Mouse (Mus musculus): ENCODE results near the gene Rnasel.
"Not testable (repeated sequence)": the region's sequence is repeated elsewhere in the genome, so short reads cannot be mapped to it uniquely, and the experiment has no call there.

Rnasel gene

DNA sequence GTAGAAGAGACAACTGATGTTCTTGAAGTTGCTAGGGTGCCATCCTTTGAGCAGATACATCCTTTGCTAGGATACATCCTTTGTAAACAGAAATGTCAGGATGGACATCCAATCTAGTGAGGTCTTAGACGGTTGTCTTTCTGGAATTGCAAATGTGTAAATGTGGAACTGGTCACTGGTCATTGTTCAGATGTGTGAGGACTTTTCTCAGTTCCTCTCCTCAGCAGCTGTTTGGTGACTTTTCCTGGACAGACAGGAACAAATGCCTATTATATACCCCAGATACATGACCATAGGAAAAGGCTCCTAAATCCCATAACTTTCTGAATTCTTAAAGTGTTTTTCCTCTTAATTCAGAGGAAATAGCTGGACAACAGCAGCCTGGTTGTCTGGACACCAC lies 18.1 kb downstream of the Rnasel start:
- DNase-seq (ENCODE audit: inconsistent age in 2 of 2, low spot score in 1 of 2): no peak

DNA sequence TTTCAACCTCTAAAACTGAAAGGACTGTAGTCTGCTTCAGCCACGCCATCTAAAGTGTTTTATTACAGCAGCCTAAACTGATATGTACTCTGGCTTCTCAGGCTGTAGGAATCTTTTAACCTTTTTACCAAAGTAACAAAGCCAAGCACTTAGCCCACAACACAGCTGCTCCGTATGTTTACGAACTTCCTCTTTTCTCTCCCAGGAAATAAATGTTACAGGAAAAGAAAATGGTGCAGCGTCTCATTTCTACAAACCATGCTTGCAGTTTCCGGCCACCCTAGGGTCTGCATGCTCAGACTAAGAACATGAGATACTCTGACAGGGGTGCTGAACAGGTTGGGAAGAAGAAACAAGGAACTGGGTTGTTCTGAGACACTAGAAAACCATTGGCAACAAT lies 19.2 kb downstream of the Rnasel start:
- DNase-seq (ENCODE audit: inconsistent age in 2 of 2, low spot score in 1 of 2): no peak

- DNase-seq (ENCODE audit: inconsistent age in 2 of 2, low spot score in 1 of 2): not testable (repeated sequence)
Observed at GRCm38 (mm10) chr1:153769571-153769970, 20.3 kb downstream of the Rnasel start.

- no peak for DNase-seq (ENCODE audit: inconsistent age in 2 of 2, low spot score in 1 of 2)
Observed at GRCm38 (mm10) chr1:153769998-153770775, 21.0 kb downstream of the Rnasel start.

DNA sequence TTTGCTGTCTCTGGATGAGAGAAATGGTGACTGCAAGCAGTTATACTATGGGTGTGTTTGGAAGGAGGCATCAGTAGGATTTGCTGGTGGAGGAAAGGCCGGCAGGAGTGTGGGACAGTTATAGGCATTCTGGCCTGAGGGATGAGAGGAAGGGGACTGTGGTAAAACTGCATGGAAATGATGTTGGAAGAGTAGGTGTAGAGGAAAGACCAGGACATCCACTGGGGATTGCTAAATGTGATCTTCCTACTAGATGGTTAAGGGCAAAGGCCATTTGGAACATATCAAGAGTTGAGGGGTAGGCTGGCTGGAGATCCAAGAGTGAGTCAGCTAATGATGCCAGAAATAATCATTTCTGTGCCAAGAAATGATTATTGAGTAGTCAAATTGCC lies 21.5 kb downstream of the Rnasel start:
- DNase-seq (ENCODE audit: inconsistent age in 2 of 2, low spot score in 1 of 2): peak in 1 of 2 experiments; percentile 30

DNA sequence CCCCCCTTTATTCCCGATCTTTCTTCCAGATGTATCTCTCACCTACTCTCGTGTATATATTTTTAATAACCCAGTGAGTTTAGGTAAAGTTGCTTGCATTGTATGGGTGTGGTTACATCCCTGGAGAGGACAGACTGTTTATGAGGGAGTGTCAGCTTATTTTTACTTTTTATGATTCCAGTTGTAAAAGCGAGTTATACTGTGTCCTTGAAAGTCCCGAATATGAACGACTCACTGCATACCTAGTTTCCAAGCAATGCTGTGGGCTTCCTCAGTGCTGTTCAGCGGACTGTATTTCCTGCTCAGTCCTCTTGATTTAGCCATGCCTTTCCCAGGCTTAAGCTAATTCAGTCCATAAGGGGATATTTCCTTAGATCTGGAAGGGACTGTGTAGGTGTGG lies 25.9 kb downstream of the Rnasel start:
- DNase-seq (ENCODE audit: inconsistent age in 2 of 2, low spot score in 1 of 2): no peak

GRCm38 (mm10) chr1:153776257-153776656 lies 27.0 kb downstream of the Rnasel start:
- DNase-seq (ENCODE audit: inconsistent age in 2 of 2, low spot score in 1 of 2): no peak

GRCm38 (mm10) chr1:153778205-153778604 lies 29.0 kb downstream of the Rnasel start:
- no peak for DNase-seq (ENCODE audit: inconsistent age in 2 of 2, low spot score in 1 of 2)

- no peak for DNase-seq (ENCODE audit: inconsistent age in 2 of 2, low spot score in 1 of 2)
Observed at GRCm38 (mm10) chr1:153783339-153783738, 34.1 kb downstream of the Rnasel start.

DNA sequence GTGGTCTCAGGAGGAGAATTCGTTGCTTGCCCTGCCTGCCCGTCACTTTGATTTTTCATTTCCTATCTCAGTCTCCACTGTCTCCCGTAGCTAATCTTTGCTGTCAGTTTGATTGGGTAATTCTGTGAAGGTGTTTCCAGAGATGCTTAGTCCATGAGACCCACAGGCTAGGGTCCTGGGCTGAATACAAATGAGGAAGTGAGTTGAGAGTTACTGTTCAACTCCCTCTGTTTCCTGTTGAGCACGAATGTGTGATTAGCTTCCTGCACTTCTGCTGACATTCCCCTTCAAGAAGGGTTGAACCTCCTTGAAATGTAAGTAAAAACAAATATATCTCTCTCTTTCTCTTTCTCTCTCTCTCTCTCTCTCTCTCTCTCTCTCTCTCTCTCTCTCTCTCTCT lies 36.4 kb downstream of the Rnasel start:
- DNase-seq (ENCODE audit: inconsistent age in 2 of 2, low spot score in 1 of 2): no peak

DNA sequence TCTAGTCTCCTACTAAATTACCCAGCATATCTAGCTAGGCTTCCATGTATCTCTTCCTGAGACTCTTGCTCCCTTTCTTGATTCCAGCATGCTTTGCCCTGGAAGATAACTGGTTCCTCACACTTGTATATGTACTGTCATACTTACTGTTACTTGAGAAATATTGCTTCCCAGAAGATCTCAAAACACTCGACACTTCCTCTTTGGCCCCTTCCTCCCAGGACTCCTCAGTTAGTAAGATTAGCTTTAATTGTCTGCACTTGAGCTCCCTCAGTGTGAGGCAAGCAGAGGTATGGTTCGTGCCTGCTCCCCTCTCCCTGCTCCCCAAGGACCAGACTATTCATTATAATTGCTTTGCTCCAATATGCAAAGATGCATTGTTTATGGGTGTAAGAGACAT lies 41.5 kb downstream of the Rnasel start:
- DNase-seq (ENCODE audit: inconsistent age in 2 of 2, low spot score in 1 of 2): no peak

DNA sequence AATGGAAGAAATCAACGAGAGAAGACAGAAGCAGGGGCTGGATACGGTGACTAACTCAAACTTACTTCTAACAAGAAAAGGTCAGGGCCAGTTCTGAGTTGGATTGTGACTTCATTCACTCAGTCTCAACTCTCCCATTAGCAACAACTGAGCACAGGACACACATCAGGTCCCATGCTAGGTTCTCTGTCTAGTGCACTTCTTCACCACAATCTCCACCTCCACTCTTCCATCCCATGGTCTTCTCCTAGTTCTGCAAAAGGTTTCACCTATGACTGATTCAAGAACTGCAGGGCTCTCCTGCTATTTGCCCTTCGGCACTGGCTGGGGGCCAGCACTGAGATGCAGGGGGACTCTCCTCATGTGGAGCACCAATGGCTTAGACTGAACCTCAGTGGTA lies 45.0 kb downstream of the Rnasel start:
- DNase-seq (ENCODE audit: inconsistent age in 2 of 2, low spot score in 1 of 2): peak; percentile 37 to 77

DNA sequence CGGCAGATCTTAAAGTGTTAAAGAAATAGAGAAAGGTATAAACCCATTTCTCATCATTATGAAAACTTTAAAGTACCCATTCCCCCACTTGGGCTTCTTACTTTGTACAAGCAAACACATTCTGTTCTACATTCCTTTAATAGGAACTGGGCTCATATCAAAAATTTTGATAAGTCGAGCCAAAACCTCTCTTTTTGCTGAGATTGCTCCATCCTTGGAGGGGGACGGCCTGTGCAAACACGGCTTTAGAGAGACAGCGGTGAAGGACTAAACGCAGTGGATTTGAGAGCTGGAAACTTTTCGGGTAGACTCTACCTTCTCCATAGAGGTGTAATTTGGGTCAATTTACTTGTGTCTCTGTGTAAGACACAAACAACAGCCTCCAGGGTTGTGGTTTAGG lies 53.5 kb downstream of the Rnasel start:
- peak in 1 of 2 experiments; percentile 30 for DNase-seq (ENCODE audit: inconsistent age in 2 of 2, low spot score in 1 of 2)

DNA sequence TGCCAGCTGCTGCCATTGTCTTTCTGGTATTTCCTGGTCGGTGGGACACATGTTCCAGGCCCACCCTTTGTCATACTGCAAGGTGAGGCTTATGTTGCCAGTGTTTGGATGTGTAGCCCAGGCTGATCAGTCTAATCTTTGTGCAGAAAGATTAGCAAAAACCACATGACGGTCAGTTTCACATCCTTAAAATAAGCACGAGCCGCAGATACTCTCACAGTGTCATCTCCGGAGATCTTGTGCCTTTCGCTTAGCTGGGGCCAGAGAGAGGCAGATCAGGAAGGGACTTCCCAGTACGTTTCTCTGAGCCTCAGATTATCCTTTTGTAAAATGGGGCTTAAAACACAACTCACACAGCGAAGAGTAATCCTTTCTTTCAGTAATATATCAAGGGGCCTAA lies 54.3 kb downstream of the Rnasel start:
- no peak for DNase-seq (ENCODE audit: inconsistent age in 2 of 2, low spot score in 1 of 2)

GRCm38 (mm10) chr1:153807390-153807993 lies 58.3 kb downstream of the Rnasel start:
- DNase-seq (ENCODE audit: inconsistent age in 2 of 2, low spot score in 1 of 2): peak; percentile 60 to 91
